Mouse (Mus musculus) left cerebral cortex, adult 2 months (tissue): ENCODE measurements around the gene Zfp334. TPM values are rescaled to one million over a fixed set of nuclear protein-coding genes. Genes with fewer than 3 reads are reported as not detected.

Source experiments
- DNase-seq, 2 experiments: peaks; one replicate each; pipeline ENCODE4 v3.0.0; 2021 to 2022; ENCODE audit warnings: low spot score in 2 of 2, mixed read lengths in 1 of 2; ENCODE audit errors: extremely low spot score in 1 of 2
- H3K27ac ChIP-seq: fragments of 200-600 bp; 2 replicates; pipeline ENCODE4 v1.8.1; 2022
- H3K4me3 ChIP-seq: fragments of 200-600 bp; 2 replicates; pipeline ENCODE4 v1.8.1; 2022
- CTCF ChIP-seq: fragments of 200-600 bp; IDR thresholded peaks from 2 replicates; pipeline ENCODE4 v1.8.1; 2022; ENCODE audit warnings: antibody characterized with exemption, mild to moderate bottlenecking, moderate library complexity
- intact Hi-C: fragments of 180-260 bp; cut with DNase I; formaldehyde crosslinking; loops from one replicate; pipeline ENCODE4 v1.15.1; 2025
- total RNA-seq, 2 experiments: library from RNA; stranded (reverse); gene quantifications; 2 replicates each; pipeline ENCODE4 v1.2.3; 2021

Zfp334 gene
- total RNA-seq, 2 experiments from 2014 or later: 15.4 to 18.2 TPM

DNA sequence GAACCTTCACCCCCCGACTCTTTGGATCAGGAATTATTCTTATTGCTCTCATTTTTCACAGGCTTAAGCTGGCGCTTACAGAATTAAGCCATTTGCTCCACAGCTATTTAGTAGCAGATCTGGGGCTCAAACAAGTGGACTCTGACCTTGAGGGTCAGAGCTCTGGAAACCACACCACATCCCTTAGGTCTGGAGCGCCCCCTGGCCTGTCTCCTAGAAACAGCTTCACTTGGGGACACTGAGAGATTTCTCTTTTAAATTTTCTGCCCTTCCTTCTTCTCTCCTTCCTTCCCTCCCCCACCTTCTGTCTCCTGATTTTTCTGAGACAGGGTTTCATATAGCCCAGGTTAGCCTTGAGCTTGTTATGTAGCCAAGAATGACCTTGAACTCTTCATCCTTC, 50.9 kb downstream of the Zfp334 start:
- H3K4me3 ChIP-seq: no peak overlapping the region
- H3K27ac ChIP-seq: no peak overlapping the region
- peak in 1 of 2 experiments; percentile 32 for DNase-seq
- intact Hi-C loops: no loop called here
- TF ChIP-seq CTCF: peak; percentile 69

DNA sequence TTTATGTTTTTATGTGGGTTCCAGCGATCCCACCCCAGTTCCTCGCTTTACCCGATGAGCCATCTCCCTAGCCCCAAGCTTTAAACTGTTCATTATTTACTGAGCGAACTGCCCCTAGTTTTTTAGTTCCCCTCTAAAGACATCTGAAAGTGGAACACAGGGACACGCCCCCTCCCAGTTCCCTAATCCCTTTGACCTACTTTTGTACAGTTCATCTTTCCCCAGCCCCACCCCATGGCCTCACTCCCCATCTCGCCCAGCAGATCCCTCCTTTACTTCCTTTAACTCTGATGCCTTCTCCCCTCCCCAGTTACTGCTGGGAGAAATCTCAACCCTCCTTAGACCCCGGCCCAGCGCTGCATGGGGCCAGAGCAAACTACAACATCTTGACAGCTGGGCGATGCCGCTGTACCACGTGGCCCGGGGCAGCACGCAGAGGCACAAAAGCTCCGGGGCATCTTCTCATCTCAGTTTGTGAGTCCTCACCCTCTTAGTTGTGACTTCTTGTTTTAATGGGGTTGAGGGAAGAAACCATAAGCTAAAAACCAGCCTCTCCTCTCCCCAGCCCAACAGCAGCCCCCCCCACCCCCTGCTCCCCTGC, 55.3 kb downstream of the Zfp334 start:
- intact Hi-C loops: no loop called here
- TF ChIP-seq CTCF: no peak
- no peak for DNase-seq
- no peak overlapping the region for H3K4me3 ChIP-seq
- no peak overlapping the region for H3K27ac ChIP-seq

DNA sequence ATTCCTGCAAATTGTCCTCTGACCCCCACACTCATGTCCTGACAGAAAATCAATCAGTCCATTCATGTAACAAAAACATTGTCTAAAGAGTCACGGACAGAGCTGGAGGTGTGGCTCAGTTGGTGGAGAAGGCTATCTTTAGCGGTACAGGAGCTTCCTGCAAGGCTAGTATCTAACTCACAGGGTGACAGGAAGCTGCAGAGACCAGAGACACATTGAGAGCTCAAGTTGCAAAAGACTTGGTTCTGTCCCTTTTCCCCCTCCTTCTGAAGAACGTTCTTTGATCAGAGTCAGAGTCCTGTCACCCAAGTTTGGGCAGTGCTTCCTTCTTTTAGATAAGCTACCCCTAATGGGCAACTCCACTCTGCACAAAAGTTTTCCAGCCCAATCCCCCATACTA, 58.4 kb downstream of the Zfp334 start:
- no peak for DNase-seq
- Histone ChIP-seq H3K27ac (no peak overlapping the region), H3K4me3 (no peak overlapping the region)
- intact Hi-C loops: no loop called here
- TF ChIP-seq CTCF: no peak

DNA sequence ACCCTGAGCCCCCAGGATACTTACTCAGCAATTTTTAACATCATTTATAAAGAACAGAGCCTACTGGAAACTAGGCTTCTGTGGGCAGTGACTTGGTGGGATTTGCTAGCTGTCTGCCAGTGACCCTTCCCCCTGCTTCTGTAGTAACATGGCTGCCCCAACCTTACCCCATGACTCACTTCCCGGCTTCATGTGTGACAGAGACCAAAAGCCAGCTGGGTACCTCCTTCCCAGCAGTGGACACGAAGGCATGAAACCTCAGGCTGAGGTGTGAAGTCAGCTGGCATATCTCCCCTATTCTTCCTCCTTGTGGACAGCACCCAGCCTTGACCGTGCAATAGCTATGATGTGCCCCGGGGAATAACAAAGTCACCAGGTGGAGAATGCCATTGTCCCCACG, 59.3 kb downstream of the Zfp334 start:
- TF ChIP-seq CTCF: no peak
- no peak for DNase-seq
- Histone ChIP-seq H3K4me3 (no peak overlapping the region), H3K27ac (no peak overlapping the region)
- intact Hi-C loops: no loop called here

DNA sequence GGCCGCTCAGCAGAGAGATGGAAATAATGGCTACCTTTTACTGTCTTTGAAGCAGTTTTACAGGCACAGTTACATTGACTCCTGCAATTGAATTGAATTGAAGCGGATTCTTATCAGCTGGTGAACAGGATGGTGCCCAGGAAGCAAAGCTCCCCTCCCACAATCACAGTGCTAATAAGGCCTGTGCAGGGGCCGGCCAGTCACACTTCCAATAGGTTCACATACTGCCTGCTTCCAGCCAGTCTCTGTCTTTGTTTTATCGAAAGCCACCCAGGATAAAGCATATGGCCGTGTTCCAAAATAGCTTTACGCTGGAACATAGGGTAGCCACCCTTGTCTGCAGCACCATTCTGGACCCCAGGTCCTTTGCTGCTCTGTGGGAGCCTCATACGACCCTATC, 60.7 kb downstream of the Zfp334 start:
- no peak for TF ChIP-seq CTCF
- Histone ChIP-seq H3K4me3 (no peak overlapping the region; the same call in 1 of the 2 replicates), H3K27ac (peak overlapping the region; percentile 93)
- DNase-seq: no peak
- intact Hi-C loops: loop anchor here (2.0 kb wide), 1 partner anchor 25 kb away; no protein-coding TSS in a partner anchor

DNA sequence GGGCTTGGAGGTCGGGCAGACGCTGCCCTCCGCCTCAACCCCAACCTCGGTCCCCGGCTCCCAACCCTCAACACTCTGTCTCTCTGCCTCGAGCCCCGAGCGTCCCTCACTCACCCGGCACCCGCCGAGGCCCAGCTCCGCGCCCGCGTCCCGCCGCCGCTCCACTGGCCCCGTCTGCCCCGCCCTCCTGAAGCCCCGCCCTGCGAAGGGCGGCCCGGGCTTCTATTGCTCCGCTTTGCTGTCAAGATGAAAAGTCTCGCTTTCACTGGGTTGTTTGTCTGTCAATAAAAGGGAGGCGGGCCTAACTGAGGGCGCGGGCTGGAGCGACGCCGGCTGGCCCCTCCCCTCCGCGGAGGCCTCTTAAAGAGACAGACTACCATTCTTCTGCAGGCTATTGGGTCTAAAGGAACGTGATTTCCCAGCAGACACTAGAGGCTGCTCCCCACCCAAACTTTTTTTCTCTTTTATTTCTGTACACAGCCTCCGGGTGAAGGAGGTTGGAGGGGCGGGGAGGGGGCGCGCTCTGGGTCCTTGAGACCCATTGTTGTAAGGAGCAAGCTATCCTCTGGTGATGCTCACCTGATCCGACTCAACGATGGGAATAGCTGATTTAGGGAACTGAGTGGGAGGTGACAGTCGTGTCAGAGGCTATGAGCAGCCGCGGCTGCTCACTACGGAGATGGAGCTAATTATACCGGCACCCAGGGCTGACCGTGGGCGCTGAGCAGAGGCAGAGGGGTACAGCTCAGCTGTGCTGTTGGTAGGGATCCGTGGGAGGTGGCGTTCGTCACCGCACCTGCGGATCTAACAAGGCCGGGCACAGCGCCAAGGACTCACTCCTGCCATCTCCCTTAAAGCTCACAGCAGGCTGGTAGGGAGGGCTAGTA, 61.5 kb downstream of the Zfp334 start, which contains the start of gene Elmo2:
Gene Elmo2 (minus strand): TSS at position 176 of the 887 bp plus-strand sequence.
- Histone ChIP-seq H3K27ac (peak within 1 kb of the TSS; percentile 94), H3K4me3 (peak within 1 kb of the TSS; percentile 93)
- no peak; the same call in 1 of the 2 replicates for TF ChIP-seq CTCF
- intact Hi-C loops: loop anchor here (1.0 to 2.0 kb wide), 2 partner anchors 26 to 38 kb away; no protein-coding TSS in a partner anchor
- peak; percentile 97 to 98 for DNase-seq

DNA sequence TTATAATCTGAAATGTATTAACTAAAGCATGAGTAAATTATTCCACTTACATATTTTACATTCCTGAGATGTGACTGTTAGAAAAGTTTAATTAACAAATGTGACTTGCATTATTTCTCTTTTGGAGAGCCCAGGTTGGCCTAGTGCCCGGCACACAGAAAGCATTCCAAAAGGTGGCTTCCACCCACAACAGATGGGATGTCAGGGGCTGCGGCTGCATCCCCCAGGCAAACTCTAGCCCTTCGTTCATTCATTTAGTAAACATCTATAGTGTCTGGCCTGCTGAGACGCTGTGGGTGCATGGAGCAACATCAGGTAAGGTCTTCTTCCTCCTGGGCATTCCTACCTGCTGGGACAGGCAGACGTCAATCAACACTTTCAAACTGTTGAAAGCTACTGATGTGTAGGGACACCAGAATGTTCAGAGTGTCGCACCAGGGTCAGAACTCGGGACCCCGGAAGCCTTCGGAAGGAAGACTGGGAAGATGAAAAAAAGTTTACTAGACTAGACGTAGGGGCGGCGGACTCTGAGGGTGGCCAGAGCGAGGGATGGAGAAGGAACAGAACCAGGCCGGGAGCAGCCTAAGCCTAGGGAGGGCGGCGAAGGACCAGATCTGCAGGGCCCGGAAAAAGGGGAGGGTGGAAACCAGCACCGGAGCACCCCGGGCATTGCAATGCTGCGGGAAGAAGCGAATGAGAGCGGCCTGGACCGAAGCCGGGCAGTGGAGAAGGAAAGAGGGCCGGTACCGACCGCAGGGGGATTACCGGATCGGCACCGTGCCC, 62.3 kb downstream of the Zfp334 start:
- no peak for DNase-seq
- intact Hi-C loops: loop anchor here (1.0 to 2.0 kb wide), 2 partner anchors 27 to 37 kb away; no protein-coding TSS in a partner anchor
- peak overlapping the region; percentile 94 for H3K27ac ChIP-seq
- peak overlapping the region; percentile 93 for H3K4me3 ChIP-seq
- no peak for TF ChIP-seq CTCF

Other genes starting within 250 kb of the Zfp334 start
- gene Cdh22, start 153.4 kb downstream of the Zfp334 start, total RNA-seq: 10 to 100 TPM; 58.7 to 60.6 TPM
- 10 to 100 TPM; 59.1 to 63.4 TPM for gene Slc35c2, start 100.4 kb downstream of the Zfp334 start, total RNA-seq
- 100 to 1,000 TPM; 164 to 173 TPM for gene Elmo2, start 61.8 kb downstream of the Zfp334 start, total RNA-seq
- gene Zfp663, start 19.5 kb downstream of the Zfp334 start, total RNA-seq: not detected
- gene Ocstamp, start 12.1 kb upstream of the Zfp334 start, total RNA-seq: not detected
- 10 to 100 TPM; 12.0 to 18.6 TPM for gene Slc13a3, start 85.0 kb upstream of the Zfp334 start, total RNA-seq
- gene Trp53rka, start 105.1 kb upstream of the Zfp334 start, total RNA-seq: 10 to 100 TPM; 21.5 to 22.0 TPM
- gene Slc2a10, start 115.5 kb upstream of the Zfp334 start, total RNA-seq: 1 to 10 TPM; 1.2 TPM
- 1 to 10 TPM; 2.7 to 3.4 TPM for gene Eya2, start 206.8 kb upstream of the Zfp334 start, total RNA-seq